Mouse (Mus musculus): ENCODE results near the gene Plxna3.

DNA sequence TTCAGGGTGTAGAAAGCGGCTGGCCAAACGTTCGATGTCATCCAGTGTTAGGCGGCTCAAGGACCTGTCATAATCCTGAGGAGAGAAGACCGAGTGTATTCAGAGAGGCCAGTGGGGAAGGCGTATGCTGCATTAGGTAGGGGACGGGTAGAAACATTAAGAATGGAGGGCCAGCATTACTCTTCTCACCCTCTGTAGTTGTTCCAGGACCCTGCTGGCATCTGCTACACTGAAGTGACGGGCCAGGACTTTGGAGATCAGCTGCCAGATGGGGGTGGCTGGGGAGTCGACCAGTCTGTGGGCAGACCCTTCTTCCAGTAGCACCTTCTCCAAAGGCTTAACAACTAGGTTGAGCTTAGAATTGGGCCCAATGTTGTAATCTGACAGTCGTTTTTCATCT lies 38.6 kb downstream of the Plxna3 start:
- TF ChIP-seq CTCF (IDR thresholded peaks at IDR 0.05; ENCODE audit: extremely low read depth, insufficient read depth, insufficient read length, insufficient replicate concordance) = no peak
- TF ChIP-seq POLR2A (IDR thresholded peaks at IDR 0.05; ENCODE audit: low read depth, low read length) = no peak
